Mouse (Mus musculus): Measurements from ENCODE around the gene Snapc3. TPM values are rescaled to one million over a fixed set of nuclear protein-coding genes. Genes with fewer than 3 reads are reported as not detected.
A peak's percentile ranks its signal among the peaks of the same experiment; 100 is the strongest.

Snapc3 gene
- polyA plus RNA-seq, 1 experiment, result 8.0 TPM

DNA sequence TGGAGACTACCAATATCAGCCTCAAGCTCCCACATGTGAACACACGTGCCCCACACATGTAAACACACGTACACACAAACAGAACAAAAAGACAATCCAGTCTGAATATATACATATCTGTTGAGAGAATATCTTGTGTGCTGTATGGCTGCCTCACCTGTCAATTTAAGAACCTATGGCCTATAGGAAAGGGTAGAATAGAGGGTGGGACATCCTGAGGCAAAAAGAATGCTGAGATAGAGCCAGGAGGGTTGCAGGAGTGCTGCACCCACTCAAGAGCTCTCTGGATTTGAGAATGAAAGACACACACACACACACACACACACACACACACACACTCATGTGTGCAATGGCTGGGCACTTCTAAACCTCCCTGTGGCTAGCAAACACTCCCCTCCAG, 19.0 kb upstream of the Snapc3 start:
- H3K36me3 ChIP-seq (ENCODE audit: control insufficient read depth, insufficient read depth, low read length), result no peaks in the 10 kb centered on the region
- no peaks in the 10 kb centered on the region for H3K27me3 ChIP-seq (ENCODE audit: control insufficient read depth, insufficient read depth, low read length)
- H3K4me3 ChIP-seq (ENCODE audit: control insufficient read depth, low read depth, low read length), result no peak overlapping the region
- no peak overlapping the region for H3K27ac ChIP-seq (ENCODE audit: control insufficient read depth, insufficient read depth, low read depth, low read length)
- no peak for TF ChIP-seq POLR2A (IDR thresholded peaks at IDR 0.05; ENCODE audit: control insufficient read depth, low read depth, low read length)
- no peak for TF ChIP-seq CTCF (IDR thresholded peaks at IDR 0.05; ENCODE audit: control insufficient read depth, insufficient read depth, insufficient replicate concordance, low read depth, low read length)
- no peaks in the 10 kb centered on the region for H3K4me1 ChIP-seq (ENCODE audit: control insufficient read depth, insufficient read depth, low read length)

- H3K4me1 ChIP-seq (ENCODE audit: control insufficient read depth, insufficient read depth, low read length), result no peaks in the 10 kb centered on the region
- no peak overlapping the region for H3K27ac ChIP-seq (ENCODE audit: control insufficient read depth, insufficient read depth, low read depth, low read length)
- H3K27me3 ChIP-seq (ENCODE audit: control insufficient read depth, insufficient read depth, low read length), result no peaks in the 10 kb centered on the region
- H3K36me3 ChIP-seq (ENCODE audit: control insufficient read depth, insufficient read depth, low read length), result no peaks in the 10 kb centered on the region
- H3K4me3 ChIP-seq (ENCODE audit: control insufficient read depth, low read depth, low read length), result no peak overlapping the region
- TF ChIP-seq CTCF (IDR thresholded peaks at IDR 0.05; ENCODE audit: control insufficient read depth, insufficient read depth, insufficient replicate concordance, low read depth, low read length), result no peak
- no peak for TF ChIP-seq POLR2A (IDR thresholded peaks at IDR 0.05; ENCODE audit: control insufficient read depth, low read depth, low read length)
Observed at GRCm38 (mm10) chr4:83400691-83401595, 16.6 kb upstream of the Snapc3 start.

- Histone ChIP-seq H3K27ac (ENCODE audit: control insufficient read depth, insufficient read depth, low read depth, low read length) (no peak overlapping the region), H3K27me3 (ENCODE audit: control insufficient read depth, insufficient read depth, low read length) (no peaks in the 10 kb centered on the region), H3K4me1 (ENCODE audit: control insufficient read depth, insufficient read depth, low read length) (no peaks in the 10 kb centered on the region), H3K4me3 (ENCODE audit: control insufficient read depth, low read depth, low read length) (no peak overlapping the region), H3K36me3 (ENCODE audit: control insufficient read depth, insufficient read depth, low read length) (no peaks in the 10 kb centered on the region)
- TF ChIP-seq POLR2A (IDR thresholded peaks at IDR 0.05; ENCODE audit: control insufficient read depth, low read depth, low read length) (no peak), CTCF (IDR thresholded peaks at IDR 0.05; ENCODE audit: control insufficient read depth, insufficient read depth, insufficient replicate concordance, low read depth, low read length) (no peak)
Observed at GRCm38 (mm10) chr4:83401712-83402111, 15.8 kb upstream of the Snapc3 start.

DNA sequence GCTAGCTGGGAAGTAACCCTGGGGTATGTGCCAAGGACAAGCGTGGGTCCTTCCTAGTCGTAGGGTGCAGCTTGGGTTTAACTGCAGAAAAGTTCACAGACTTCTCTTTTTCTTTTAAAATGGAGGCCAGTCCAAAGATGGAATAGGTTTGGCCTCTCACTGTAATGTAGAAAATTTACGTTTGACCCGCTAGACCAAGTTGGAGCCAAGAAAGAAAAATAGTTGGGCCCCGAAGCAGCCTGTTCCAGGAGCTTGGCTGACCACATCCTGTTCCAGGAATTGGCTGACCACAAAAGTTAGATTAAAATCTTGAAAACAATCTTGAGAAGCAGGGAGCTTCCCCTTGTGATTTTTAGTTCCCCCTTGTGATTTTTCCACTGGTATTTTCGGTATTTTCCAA, 9.8 kb upstream of the Snapc3 start:
- Histone ChIP-seq H3K27ac (ENCODE audit: control insufficient read depth, insufficient read depth, low read depth, low read length) (no peak overlapping the region), H3K27me3 (ENCODE audit: control insufficient read depth, insufficient read depth, low read length) (no peaks in the 10 kb centered on the region), H3K36me3 (ENCODE audit: control insufficient read depth, insufficient read depth, low read length) (no peaks in the 10 kb centered on the region), H3K4me3 (ENCODE audit: control insufficient read depth, low read depth, low read length) (no peak overlapping the region), H3K4me1 (ENCODE audit: control insufficient read depth, insufficient read depth, low read length) (no peaks in the 10 kb centered on the region)
- TF ChIP-seq CTCF (IDR thresholded peaks at IDR 0.05; ENCODE audit: control insufficient read depth, insufficient read depth, insufficient replicate concordance, low read depth, low read length) (no peak), POLR2A (IDR thresholded peaks at IDR 0.05; ENCODE audit: control insufficient read depth, low read depth, low read length) (no peak)

GRCm38 (mm10) chr4:83409867-83410505, 7.5 kb upstream of the Snapc3 start:
- TF ChIP-seq CTCF (IDR thresholded peaks at IDR 0.05; ENCODE audit: control insufficient read depth, insufficient read depth, insufficient replicate concordance, low read depth, low read length), result no peak
- TF ChIP-seq POLR2A (IDR thresholded peaks at IDR 0.05; ENCODE audit: control insufficient read depth, low read depth, low read length), result no peak
- Histone ChIP-seq H3K27ac (ENCODE audit: control insufficient read depth, insufficient read depth, low read depth, low read length) (no peak overlapping the region), H3K4me1 (ENCODE audit: control insufficient read depth, insufficient read depth, low read length) (no peaks in the 10 kb centered on the region), H3K27me3 (ENCODE audit: control insufficient read depth, insufficient read depth, low read length) (no peaks in the 10 kb centered on the region), H3K36me3 (ENCODE audit: control insufficient read depth, insufficient read depth, low read length) (no peaks in the 10 kb centered on the region), H3K4me3 (ENCODE audit: control insufficient read depth, low read depth, low read length) (peak overlapping the region; percentile 2; the same call in 1 of the 2 replicates)

GRCm38 (mm10) chr4:83412060-83412459, 5.5 kb upstream of the Snapc3 start:
- no peaks in the 10 kb centered on the region for H3K27me3 ChIP-seq (ENCODE audit: control insufficient read depth, insufficient read depth, low read length)
- H3K27ac ChIP-seq (ENCODE audit: control insufficient read depth, insufficient read depth, low read depth, low read length), result no peak overlapping the region
- H3K36me3 ChIP-seq (ENCODE audit: control insufficient read depth, insufficient read depth, low read length), result no peaks in the 10 kb centered on the region
- no peak overlapping the region for H3K4me3 ChIP-seq (ENCODE audit: control insufficient read depth, low read depth, low read length)
- H3K4me1 ChIP-seq (ENCODE audit: control insufficient read depth, insufficient read depth, low read length), result no peaks in the 10 kb centered on the region
- TF ChIP-seq CTCF (IDR thresholded peaks at IDR 0.05; ENCODE audit: control insufficient read depth, insufficient read depth, insufficient replicate concordance, low read depth, low read length) (no peak), POLR2A (IDR thresholded peaks at IDR 0.05; ENCODE audit: control insufficient read depth, low read depth, low read length) (no peak)

DNA sequence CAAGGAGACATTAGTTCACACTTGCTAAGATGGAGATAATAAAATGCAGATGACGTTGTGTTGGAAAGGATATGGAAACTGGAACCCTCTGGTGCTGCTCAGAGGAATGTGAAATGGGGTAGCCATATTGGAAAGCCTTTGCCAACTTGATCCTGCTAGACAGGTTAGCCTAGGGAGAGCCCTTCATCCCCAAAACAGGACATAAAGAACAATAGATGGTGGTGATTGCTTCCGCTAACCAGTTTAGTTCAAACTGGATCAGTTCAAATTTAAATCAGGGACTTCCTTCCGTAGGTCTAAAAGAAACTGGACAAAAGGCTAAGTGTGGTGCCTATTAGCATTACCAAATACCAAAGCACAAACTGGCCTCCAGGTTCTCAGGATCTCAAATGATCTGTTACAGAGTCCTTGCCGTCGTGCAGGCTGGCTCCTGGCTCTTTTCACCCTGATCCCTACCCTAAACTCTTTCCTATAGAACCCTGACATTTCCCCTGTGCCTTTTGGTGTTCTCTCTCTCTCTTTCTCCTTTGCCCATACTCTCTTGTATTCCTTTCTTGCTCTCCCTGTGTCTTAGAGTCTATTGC, 3.2 kb upstream of the Snapc3 start:
- no peak for TF ChIP-seq CTCF (IDR thresholded peaks at IDR 0.05; ENCODE audit: control insufficient read depth, insufficient read depth, insufficient replicate concordance, low read depth, low read length)
- no peak for TF ChIP-seq POLR2A (IDR thresholded peaks at IDR 0.05; ENCODE audit: control insufficient read depth, low read depth, low read length)
- no peak overlapping the region for H3K4me3 ChIP-seq (ENCODE audit: control insufficient read depth, low read depth, low read length)
- H3K4me1 ChIP-seq (ENCODE audit: control insufficient read depth, insufficient read depth, low read length), result no peaks in the 10 kb centered on the region
- H3K27ac ChIP-seq (ENCODE audit: control insufficient read depth, insufficient read depth, low read depth, low read length), result no peak overlapping the region
- H3K36me3 ChIP-seq (ENCODE audit: control insufficient read depth, insufficient read depth, low read length), result no peaks in the 10 kb centered on the region
- H3K27me3 ChIP-seq (ENCODE audit: control insufficient read depth, insufficient read depth, low read length), result no peaks in the 10 kb centered on the region
